Mouse (Mus musculus): ENCODE measurements around the gene Gm17428.
"Not testable (repeated sequence)": the region's sequence is repeated elsewhere in the genome, so short reads cannot be mapped to it uniquely, and the experiment has no call there.

Gm17428 gene

GRCm38 (mm10) chr14:54976633-54977032 lies at the start of gene Gm17428:
Gene Gm17428, plus strand, starts transcription at chr14:54976933.
- no peak for DNase-seq (ENCODE audit: low spot score in 2 of 2)

- no peak for DNase-seq (ENCODE audit: low spot score in 2 of 2)
Observed at GRCm38 (mm10) chr14:54927296-54927695, 49.4 kb upstream of the Gm17428 start.

GRCm38 (mm10) chr14:54929801-54930200 lies 46.9 kb upstream of the Gm17428 start:
- DNase-seq (ENCODE audit: low spot score in 2 of 2) = no peak

- DNase-seq (ENCODE audit: low spot score in 2 of 2) = no peak
Observed at GRCm38 (mm10) chr14:54930431-54930830, 46.3 kb upstream of the Gm17428 start.

GRCm38 (mm10) chr14:54932645-54933150 lies 44.0 kb upstream of the Gm17428 start, which contains the start of gene Il25:
Gene Il25, plus strand, starts transcription at chr14:54932695.
- DNase-seq (ENCODE audit: low spot score in 2 of 2) = no peak

GRCm38 (mm10) chr14:54935904-54936830 lies 40.6 kb upstream of the Gm17428 start, which contains the start of gene Cmtm5:
Gene Cmtm5, plus strand, starts transcription at chr14:54936261.
- DNase-seq (ENCODE audit: low spot score in 2 of 2) = no peak

GRCm38 (mm10) chr14:54936831-54937160 lies 39.9 kb upstream of the Gm17428 start:
- DNase-seq (ENCODE audit: low spot score in 2 of 2) = no peak

- no peak for DNase-seq (ENCODE audit: low spot score in 2 of 2)
Observed at GRCm38 (mm10) chr14:54937361-54938182, 39.2 kb upstream of the Gm17428 start.

GRCm38 (mm10) chr14:54938431-54939219 lies 38.1 kb upstream of the Gm17428 start:
- no peak for DNase-seq (ENCODE audit: low spot score in 2 of 2)

GRCm38 (mm10) chr14:54939434-54940175 lies 37.1 kb upstream of the Gm17428 start:
- DNase-seq (ENCODE audit: low spot score in 2 of 2) = peak; percentile 61 to 80

- DNase-seq (ENCODE audit: low spot score in 2 of 2) = no peak
Observed at GRCm38 (mm10) chr14:54940176-54940530, 36.6 kb upstream of the Gm17428 start.

- no peak for DNase-seq (ENCODE audit: low spot score in 2 of 2)
Observed at GRCm38 (mm10) chr14:54941024-54941978, 35.4 kb upstream of the Gm17428 start.

GRCm38 (mm10) chr14:54942479-54942878 lies 34.3 kb upstream of the Gm17428 start:
- no peak for DNase-seq (ENCODE audit: low spot score in 2 of 2)

GRCm38 (mm10) chr14:54943971-54944370 lies 32.8 kb upstream of the Gm17428 start:
- no peak for DNase-seq (ENCODE audit: low spot score in 2 of 2)

- no peak for DNase-seq (ENCODE audit: low spot score in 2 of 2)
Observed at GRCm38 (mm10) chr14:54944939-54945338, 31.8 kb upstream of the Gm17428 start.

GRCm38 (mm10) chr14:54945975-54946704 lies 30.6 kb upstream of the Gm17428 start:
- DNase-seq (ENCODE audit: low spot score in 2 of 2) = no peak

- DNase-seq (ENCODE audit: low spot score in 2 of 2) = not testable (repeated sequence)
Observed at GRCm38 (mm10) chr14:54947008-54947407, 29.7 kb upstream of the Gm17428 start.

- DNase-seq (ENCODE audit: low spot score in 2 of 2) = no peak
Observed at GRCm38 (mm10) chr14:54948781-54949180, 28.0 kb upstream of the Gm17428 start.

- no peak for DNase-seq (ENCODE audit: low spot score in 2 of 2)
Observed at GRCm38 (mm10) chr14:54950493-54950892, 26.2 kb upstream of the Gm17428 start.
